Mouse (Mus musculus): ENCODE results near the gene 4933434E20Rik. TPM values are rescaled to one million over a fixed set of nuclear protein-coding genes. Genes with fewer than 3 reads are reported as not detected.

The 4933434E20Rik gene
- total and polyA plus RNA-seq, 3 experiments: 161 to 227 (median 184) TPM

DNA sequence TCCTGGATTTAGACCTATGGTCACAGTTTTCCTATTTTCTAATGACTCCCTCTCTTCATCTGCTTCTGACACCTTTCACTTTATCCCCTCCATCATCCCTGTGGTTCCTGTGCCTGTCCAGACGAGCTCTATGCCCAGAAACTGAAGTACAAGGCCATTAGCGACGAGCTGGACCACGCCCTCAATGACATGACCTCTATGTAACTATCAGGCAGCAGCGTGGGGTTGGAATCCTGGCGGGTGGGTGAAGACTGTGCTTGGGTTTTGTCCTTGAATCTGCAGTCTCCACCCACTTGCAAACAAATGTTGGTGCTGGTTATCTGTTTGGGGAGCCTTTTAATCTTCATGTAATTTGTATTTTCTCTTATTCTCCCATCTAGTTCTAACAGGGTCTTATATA lies 39.5 kb downstream of the 4933434E20Rik start:
- Histone ChIP-seq H3K9ac (ENCODE audit: control insufficient read depth, low read depth, low read length, poor library complexity, severe bottlenecking) (no peak overlapping the region), H3K27me3 (ENCODE audit: control insufficient read depth in 1 of 2, insufficient read depth in 2 of 2, low read length in 2 of 2) (no peaks in the 10 kb centered on the region), H3K36me3 (ENCODE audit: control insufficient read depth in 1 of 2, insufficient read depth in 2 of 2, low read length in 2 of 2) (peaks cover 6 to 50% of the 10 kb centered on the region in 2 experiments), H3K79me2 (ENCODE audit: control insufficient read depth, insufficient read depth, low read length, poor library complexity) (peaks cover 11% of the 10 kb centered on the region), H3K9me3 (replicated peaks; ENCODE audit: insufficient read depth, low read length) (no peaks in the 10 kb centered on the region), H3K4me3 (ENCODE audit: control insufficient read depth in 1 of 2, insufficient read depth in 1 of 2, low read depth in 2 of 2, low read length in 2 of 2) (no peak overlapping the region), H3K4me1 (ENCODE audit: control insufficient read depth in 1 of 2, insufficient read depth in 2 of 2, low read length in 2 of 2) (peaks cover 2 to 3% of the 10 kb centered on the region in 2 experiments), H3K27ac (ENCODE audit: control insufficient read depth, low read depth, low read length) (no peak overlapping the region)
- no peak for DNase-seq (ENCODE audit: low read depth, low spot score)
- no peak for TF ChIP-seq MAX (IDR thresholded peaks at IDR 0.05; ENCODE audit: low read length)
- TF ChIP-seq ETS1 (IDR thresholded peaks at IDR 0.05; ENCODE audit: low read depth, low read length): no peak
- no peak for TF ChIP-seq MYC (IDR thresholded peaks at IDR 0.05; ENCODE audit: low read depth, low read length)

- peak; percentile 85 for TF ChIP-seq RCOR1 (IDR thresholded peaks at IDR 0.05; ENCODE audit: low read depth, low read length)
- TF ChIP-seq TCF12 (IDR thresholded peaks at IDR 0.05; ENCODE audit: low read depth, low read length): peak; percentile 17; the same call in 1 of the 2 replicates
- TF ChIP-seq ZKSCAN1 (IDR thresholded peaks at IDR 0.05; ENCODE audit: low read depth, low read length): no peak
- TF ChIP-seq BHLHE40 (IDR thresholded peaks at IDR 0.05; ENCODE audit: borderline replicate concordance, low read depth, low read length): peak; percentile 31; the same call in 1 of the 2 replicates
- TF ChIP-seq CTCF (IDR thresholded peaks at IDR 0.05 in 2 of 3, conservative IDR thresholded peaks at IDR 0.05 in 1 of 3; ENCODE audit: control insufficient read depth in 1 of 3, insufficient read depth in 1 of 3, low read depth in 2 of 3, low read length in 3 of 3, poor library complexity in 1 of 3, severe bottlenecking in 1 of 3): no peak
- TF ChIP-seq EP300 (IDR thresholded peaks at IDR 0.05; ENCODE audit: low read depth in 1 of 2, low read length in 2 of 2): peak; percentile 41 to 58; a peak in 3 of 4 replicates
- peak; percentile 73 for TF ChIP-seq GATA1 (IDR thresholded peaks at IDR 0.05; ENCODE audit: low read depth, low read length)
- TF ChIP-seq TAL1 (IDR thresholded peaks at IDR 0.05; ENCODE audit: low read length): peak; percentile 30; the same call in 1 of the 2 replicates
- TF ChIP-seq SMC3 (IDR thresholded peaks at IDR 0.05; ENCODE audit: low read depth, low read length): no peak
- no peak for TF ChIP-seq RAD21 (IDR thresholded peaks at IDR 0.05; ENCODE audit: low read depth, low read length)
- no peak for TF ChIP-seq TBP (IDR thresholded peaks at IDR 0.05; ENCODE audit: low read depth, low read length)
- H3K9ac ChIP-seq (ENCODE audit: control insufficient read depth, low read depth, low read length, poor library complexity, severe bottlenecking): no peak overlapping the region
- H3K36me3 ChIP-seq (ENCODE audit: control insufficient read depth in 1 of 2, insufficient read depth in 2 of 2, low read length in 2 of 2): peaks cover 0 to 46% of the 10 kb centered on the region in 2 experiments; a peak in 2 of 4 replicates
These were observed 43.0 kb downstream of the 4933434E20Rik start for GRCm38 (mm10) chr3:90094453-90094852.

GRCm38 (mm10) chr3:90097928-90098327 lies 46.5 kb downstream of the 4933434E20Rik start:
- TF ChIP-seq POLR2A (IDR thresholded peaks at IDR 0.05; ENCODE audit: control insufficient read depth in 1 of 2, insufficient read depth in 1 of 2, low read depth in 1 of 2, low read length in 2 of 2, poor library complexity in 1 of 2) (peak in 1 of 2 experiments; percentile 2; a peak in 1 of 4 replicates), RCOR1 (IDR thresholded peaks at IDR 0.05; ENCODE audit: low read depth, low read length) (no peak)
- no peaks in the 10 kb centered on the region for H3K9me3 ChIP-seq (replicated peaks; ENCODE audit: insufficient read depth, low read length)
- H3K4me1 ChIP-seq (ENCODE audit: control insufficient read depth in 1 of 2, insufficient read depth in 2 of 2, low read length in 2 of 2): no peaks in the 10 kb centered on the region
- H3K27ac ChIP-seq (ENCODE audit: control insufficient read depth, low read depth, low read length): no peak overlapping the region
- H3K79me2 ChIP-seq (ENCODE audit: control insufficient read depth, insufficient read depth, low read length, poor library complexity): no peaks in the 10 kb centered on the region
- no peak overlapping the region for H3K9ac ChIP-seq (ENCODE audit: control insufficient read depth, low read depth, low read length, poor library complexity, severe bottlenecking)
- DNase-seq (ENCODE audit: low read depth, low spot score): no peak
- H3K36me3 ChIP-seq (ENCODE audit: control insufficient read depth in 1 of 2, insufficient read depth in 2 of 2, low read length in 2 of 2): peaks cover 0 to 14% of the 10 kb centered on the region in 2 experiments; a peak in 2 of 4 replicates
- H3K4me3 ChIP-seq (ENCODE audit: control insufficient read depth in 1 of 2, insufficient read depth in 1 of 2, low read depth in 2 of 2, low read length in 2 of 2): no peak overlapping the region
- no peaks in the 10 kb centered on the region for H3K27me3 ChIP-seq (ENCODE audit: control insufficient read depth in 1 of 2, insufficient read depth in 2 of 2, low read length in 2 of 2)

More at GRCm38 (mm10) chr3:90094453-90094852, 43.0 kb downstream of the 4933434E20Rik start:
- H3K4me1 ChIP-seq (ENCODE audit: control insufficient read depth in 1 of 2, insufficient read depth in 2 of 2, low read length in 2 of 2): no peaks in the 10 kb centered on the region
- no peaks in the 10 kb centered on the region for H3K9me3 ChIP-seq (replicated peaks; ENCODE audit: insufficient read depth, low read length)
- H3K79me2 ChIP-seq (ENCODE audit: control insufficient read depth, insufficient read depth, low read length, poor library complexity): no peaks in the 10 kb centered on the region
- no peak overlapping the region for H3K27ac ChIP-seq (ENCODE audit: control insufficient read depth, low read depth, low read length)
- H3K27me3 ChIP-seq (ENCODE audit: control insufficient read depth in 1 of 2, insufficient read depth in 2 of 2, low read length in 2 of 2): no peaks in the 10 kb centered on the region
- H3K4me3 ChIP-seq (ENCODE audit: control insufficient read depth in 1 of 2, insufficient read depth in 1 of 2, low read depth in 2 of 2, low read length in 2 of 2): no peak overlapping the region
- DNase-seq (ENCODE audit: low read depth, low spot score): no peak

Measured in MEL (cell line).